8 mouse cellular contexts compared by ENCODE assay signal in genomic region chr2:167894948-167895372, GRCm38 (mm10). TPM values are rescaled to one million over a fixed set of nuclear protein-coding genes. Genes with fewer than 3 reads are reported as not detected.
A peak's percentile ranks its signal among the peaks of the same experiment; 100 is the strongest.
DNase-seq lines count a peak whose midpoint lies in the region; ATAC-seq and TF ChIP-seq lines count a peak whose summit lies in the region.

No protein-coding gene starts in this region.

- H3K9ac ChIP-seq in forebrain, embryonic 11.5 days (ENCODE audit: low read length): peak overlapping the region; percentile 23; the same call in 1 of the 2 replicates
- no peak overlapping the region for H3K9ac ChIP-seq in heart, embryonic 16.5 days (ENCODE audit: low read length)
- H3K9ac ChIP-seq in liver, embryonic 14.5 days (replicated peaks): no peak overlapping the region
- no peak overlapping the region for H3K9ac ChIP-seq in neural tube, embryonic 11.5 days (ENCODE audit: low read length)
- H3K9ac ChIP-seq in stomach, embryonic 16.5 days (ENCODE audit: low read length): peak overlapping the region; percentile 54; the same call in 1 of the 2 replicates

- H3K9me3 ChIP-seq in forebrain, embryonic 11.5 days (ENCODE audit: control insufficient read depth, low read length): no peaks in the 10 kb centered on the region
- no peaks in the 10 kb centered on the region for H3K9me3 ChIP-seq in heart, embryonic 16.5 days (replicated peaks; ENCODE audit: control insufficient read depth, low read length)
- H3K9me3 ChIP-seq in liver, embryonic 14.5 days (ENCODE audit: control insufficient read depth, low read length): no peaks in the 10 kb centered on the region
- no peaks in the 10 kb centered on the region for H3K9me3 ChIP-seq in neural tube, embryonic 11.5 days (ENCODE audit: control insufficient read depth, low read length)
- no peaks in the 10 kb centered on the region for H3K9me3 ChIP-seq in stomach, embryonic 16.5 days (replicated peaks; ENCODE audit: control insufficient read depth, low read length)

- H3K27me3 ChIP-seq in forebrain, embryonic 11.5 days (ENCODE audit: control insufficient read depth, insufficient read depth, low read length): peaks cover 4% of the 10 kb centered on the region; the same call in 1 of the 2 replicates
- peaks cover 3% of the 10 kb centered on the region; the same call in 1 of the 2 replicates for H3K27me3 ChIP-seq in heart, embryonic 16.5 days (ENCODE audit: control insufficient read depth, insufficient read depth, low read length)
- H3K27me3 ChIP-seq in liver, embryonic 14.5 days (ENCODE audit: control insufficient read depth, insufficient read depth, low read length): no peaks in the 10 kb centered on the region
- H3K27me3 ChIP-seq in neural tube, embryonic 11.5 days (ENCODE audit: control insufficient read depth, insufficient read depth, low read length): peaks cover 5% of the 10 kb centered on the region; the same call in 1 of the 2 replicates
- H3K27me3 ChIP-seq in stomach, embryonic 16.5 days (ENCODE audit: control insufficient read depth, insufficient read depth, low read length): no peaks in the 10 kb centered on the region

- peak overlapping the region; percentile 42 for H3K4me2 ChIP-seq in forebrain, embryonic 11.5 days (ENCODE audit: low read depth, low read length, severe bottlenecking)
- peak overlapping the region; percentile 54 for H3K4me2 ChIP-seq in heart, embryonic 16.5 days (ENCODE audit: low read depth, low read length)
- H3K4me2 ChIP-seq in liver, embryonic 14.5 days (ENCODE audit: low read depth): peak overlapping the region; percentile 38
- H3K4me2 ChIP-seq in neural tube, embryonic 11.5 days (ENCODE audit: low read depth): peak overlapping the region; percentile 28; the same call in 1 of the 2 replicates
- peak overlapping the region; percentile 56 for H3K4me2 ChIP-seq in stomach, embryonic 16.5 days (ENCODE audit: low read depth, low read length)

- no peak overlapping the region for H3K27ac ChIP-seq in forebrain, embryonic 11.5 days (ENCODE audit: low read depth, low read length)
- no peak overlapping the region for H3K27ac ChIP-seq in heart, embryonic 16.5 days (ENCODE audit: low read length)
- no peak overlapping the region for H3K27ac ChIP-seq in liver, embryonic 14.5 days
- no peak overlapping the region for H3K27ac ChIP-seq in neural tube, embryonic 11.5 days (ENCODE audit: low read depth, low read length)
- no peak overlapping the region for H3K27ac ChIP-seq in stomach, embryonic 16.5 days (ENCODE audit: low read length)

- DNase-seq in CD4-positive, CD25-positive, alpha-beta regulatory T cell, adult 2 months (ENCODE audit: low read depth, low spot score): peak; percentile 93
- DNase-seq in c-Kit-negative CD71-positive TER-119-positive erythroid progenitor cells, embryonic 14.5 days (ENCODE audit: low read depth, low spot score): peak; percentile 27
- DNase-seq in forebrain, embryonic 11.5 days (ENCODE audit: low spot score): peak; percentile 93
- peak; percentile 85 to 87 for DNase-seq in kidney, postnatal 25 days
- DNase-seq in liver, embryonic 14.5 days (ENCODE audit: low read depth in 3 of 3, low spot score in 3 of 3): peak in 2 of 3 experiments; percentile 7 to 24
- DNase-seq in neural tube, embryonic 11.5 days (ENCODE audit: low spot score): peak; percentile 88

- no peaks in the 10 kb centered on the region for H3K36me3 ChIP-seq in forebrain, embryonic 11.5 days (ENCODE audit: control insufficient read depth, insufficient read depth, low read length)
- no peaks in the 10 kb centered on the region for H3K36me3 ChIP-seq in heart, embryonic 16.5 days (ENCODE audit: control insufficient read depth, insufficient read depth)
- H3K36me3 ChIP-seq in liver, embryonic 14.5 days (replicated peaks; ENCODE audit: control insufficient read depth, insufficient read depth, low read depth): no peaks in the 10 kb centered on the region
- no peaks in the 10 kb centered on the region for H3K36me3 ChIP-seq in neural tube, embryonic 11.5 days (ENCODE audit: control insufficient read depth, insufficient read depth, low read length)
- H3K36me3 ChIP-seq in stomach, embryonic 16.5 days (ENCODE audit: control insufficient read depth, insufficient read depth, low read length): no peaks in the 10 kb centered on the region

- TF ChIP-seq EP300 in liver, embryonic 14.5 days (IDR thresholded peaks at IDR 0.05; ENCODE audit: low read depth): no peak

- peak; percentile 99 for TF ChIP-seq CTCF in liver, embryonic 14.5 days (IDR thresholded peaks at IDR 0.05; ENCODE audit: low read depth)

- 2% methylated on average over 30 of the region's 30 CpGs for WGBS in forebrain, embryonic 11.5 days
- WGBS in heart, embryonic 16.5 days: 2% methylated on average over 30 of the region's 30 CpGs
- 1% methylated on average over 30 of the region's 30 CpGs for WGBS in liver, embryonic 14.5 days (ENCODE audit: insufficient replicate concordance)
- under 1% methylated on average over 30 of the region's 30 CpGs for WGBS in neural tube, embryonic 11.5 days
- under 1% methylated on average over 30 of the region's 30 CpGs for WGBS in stomach, embryonic 16.5 days

- 0 out of 2 replicates have a peak overlapping the region, but pooled peaks have one; percentile 7 for H3K4me3 ChIP-seq in forebrain, embryonic 11.5 days (ENCODE audit: low read depth, low read length)
- H3K4me3 ChIP-seq in heart, embryonic 16.5 days (ENCODE audit: low read length): peak overlapping the region; percentile 11; the same call in 1 of the 2 replicates
- H3K4me3 ChIP-seq in liver, embryonic 14.5 days (ENCODE audit: insufficient read depth in 1 of 2, low read depth in 2 of 2, low read length in 2 of 2): no peak overlapping the region
- 0 out of 2 replicates have a peak overlapping the region, but pooled peaks have one; percentile 8 for H3K4me3 ChIP-seq in neural tube, embryonic 11.5 days (ENCODE audit: low read depth, low read length)
- peak overlapping the region; percentile 33 for H3K4me3 ChIP-seq in stomach, embryonic 16.5 days (replicated peaks; ENCODE audit: low read length)

- ATAC-seq in forebrain, embryonic 11.5 days (replicated peaks; ENCODE audit: low FRiP score): peak; percentile 46
- peak; percentile 65; the same call in 1 of the 2 replicates for ATAC-seq in heart, embryonic 16.5 days (replicated peaks; ENCODE audit: extremely low read depth, insufficient read depth, low FRiP score)
- ATAC-seq in liver, embryonic 14.5 days (ENCODE audit: insufficient read depth): 0 out of 2 replicates have a peak, but pooled peaks have one; percentile 29
- ATAC-seq in neural tube, embryonic 11.5 days (ENCODE audit: insufficient read depth, low FRiP score, low TSS enrichment): peak; percentile 27; the same call in 1 of the 2 replicates
- peak; percentile 76; the same call in 1 of the 2 replicates for ATAC-seq in stomach, embryonic 16.5 days (ENCODE audit: insufficient read depth, low FRiP score)

- H3K4me1 ChIP-seq in forebrain, embryonic 11.5 days (replicated peaks; ENCODE audit: control insufficient read depth, insufficient read depth, low read length): 0 out of 2 replicates have a peak, but pooled peaks cover 2% of the 10 kb centered on the region
- H3K4me1 ChIP-seq in heart, embryonic 16.5 days (ENCODE audit: control insufficient read depth, insufficient read depth, low read length): peaks cover 7% of the 10 kb centered on the region; the same call in 1 of the 2 replicates
- H3K4me1 ChIP-seq in liver, embryonic 14.5 days (replicated peaks; ENCODE audit: control insufficient read depth in 2 of 2, insufficient read depth in 2 of 2, low read length in 1 of 2): no peaks in the 10 kb centered on the region
- H3K4me1 ChIP-seq in neural tube, embryonic 11.5 days (ENCODE audit: control insufficient read depth, insufficient read depth, low read length): 0 out of 2 replicates have a peak, but pooled peaks cover 2% of the 10 kb centered on the region
- H3K4me1 ChIP-seq in stomach, embryonic 16.5 days (ENCODE audit: control insufficient read depth, insufficient read depth, low read length): 0 out of 2 replicates have a peak, but pooled peaks cover 2% of the 10 kb centered on the region

RNA-seq across cellular contexts. Expression of gene Ptpn1, which starts 36.9 kb away (rescaled TPM):
- polyA plus RNA-seq in forebrain, embryonic 11.5 days (2014; fragmentation: Nextera tagmentation; extraction: Ambion mirVana): 73.0 and 80.0 TPM in 2 replicates
- 44.7 and 50.8 TPM in 2 replicates for polyA plus RNA-seq in heart, embryonic 16.5 days (2015; fragmentation: Nextera tagmentation; extraction: Ambion mirVana)
- 8.6 and 10.0 TPM in 2 replicates for polyA plus RNA-seq in liver, embryonic 14.5 days (2012; rRNA removed)
- polyA plus RNA-seq in liver, embryonic 14.5 days (2014; fragmentation: Nextera tagmentation; extraction: Ambion mirVana): 24.3 and 26.3 TPM in 2 replicates
- polyA plus RNA-seq in neural tube, embryonic 11.5 days (2014; fragmentation: Nextera tagmentation; extraction: Ambion mirVana): 84.3 and 98.9 TPM in 2 replicates
- 49.5 and 51.3 TPM in 2 replicates for polyA plus RNA-seq in stomach, embryonic 16.5 days (2015; fragmentation: Nextera tagmentation; extraction: Ambion mirVana)

Comparison
In these comparisons a context has a peak if more than half of its experiments do, and no peak if none do; other contexts are left out.
1. DNase-seq: peak in every context shown above with its lines; median percentile 93 in CD4-positive, CD25-positive, alpha-beta regulatory T cell, adult 2 months; 93 in forebrain, embryonic 11.5 days; 88 in neural tube, embryonic 11.5 days; 86 in kidney, postnatal 25 days; 27 in c-Kit-negative CD71-positive TER-119-positive erythroid progenitor cells, embryonic 14.5 days; 16 in liver, embryonic 14.5 days.
2. H3K4me3 ChIP-seq: peak in forebrain, embryonic 11.5 days (single experiment), heart, embryonic 16.5 days (single experiment), neural tube, embryonic 11.5 days (single experiment) and stomach, embryonic 16.5 days (single experiment); none in liver, embryonic 14.5 days (0 of 2).
3. H3K9ac ChIP-seq: peak in forebrain, embryonic 11.5 days (single experiment) and stomach, embryonic 16.5 days (single experiment); none in heart, embryonic 16.5 days (single experiment), liver, embryonic 14.5 days (single experiment) and neural tube, embryonic 11.5 days (single experiment).
4. Peak in every context shown above with its lines, with median percentiles within 50 percentile points of each other: ATAC-seq and H3K4me2 ChIP-seq.